Comparison of ENCODE assay signal across 10 mouse cellular contexts in the genomic region with DNA sequence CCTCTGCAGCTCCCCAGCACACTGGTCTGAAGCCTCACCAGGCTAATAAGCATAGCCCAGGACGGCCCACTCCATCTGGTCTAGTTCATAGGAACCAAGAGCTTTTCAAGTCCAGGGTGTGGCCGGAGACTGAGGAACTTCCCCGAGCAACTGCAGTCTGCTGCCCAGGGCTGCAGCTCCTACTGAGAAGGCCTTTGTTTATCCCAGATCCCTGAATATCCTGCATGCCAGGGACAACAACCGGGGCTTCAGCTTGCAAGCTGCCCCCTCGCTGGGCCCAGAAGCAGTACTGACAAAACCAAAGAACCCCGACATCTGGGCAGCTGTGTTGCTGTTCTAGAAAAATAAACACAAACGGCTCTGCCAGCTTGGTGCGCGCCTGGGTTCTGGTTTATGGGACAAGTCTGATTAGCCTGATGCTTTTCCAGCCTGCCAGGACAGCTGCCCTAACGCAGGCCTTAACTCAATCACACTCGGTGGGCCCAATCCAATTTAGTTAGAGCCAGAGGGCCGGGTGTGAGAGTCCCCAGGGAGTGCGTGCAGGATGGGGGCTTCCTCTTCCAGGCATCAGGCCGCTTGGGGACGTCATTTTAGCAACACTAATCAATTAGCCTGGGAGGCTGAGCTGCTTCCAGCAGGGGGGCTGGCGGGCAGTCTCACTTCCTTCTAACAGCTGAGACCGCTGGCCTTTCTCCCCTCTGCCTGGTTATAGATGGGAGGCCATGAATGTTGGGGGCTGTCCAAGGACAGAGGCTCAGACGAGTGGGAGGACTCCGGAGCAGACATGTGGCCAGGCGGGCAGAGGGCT. TPM values are rescaled to one million over a fixed set of nuclear protein-coding genes. Genes with fewer than 3 reads are reported as not detected.
DNase-seq lines count a peak whose midpoint lies in the region; ATAC-seq and TF ChIP-seq lines count a peak whose summit lies in the region.
"Had no signal": no experiment of that assay in that cellular context is flagged by ENCODE, and none has a peak within 500 bp of the region (broad histone marks: within the 10 kb centered on the region; RNA-seq: fewer than 3 reads in every experiment).

No protein-coding gene starts in this region.

- no peaks in the 10 kb centered on the region for H3K27me3 ChIP-seq in embryonic facial prominence, embryonic 12.5 days
- no peaks in the 10 kb centered on the region for H3K27me3 ChIP-seq in heart, embryonic 11.5 days (ENCODE audit: control insufficient read depth, insufficient read depth, low read length)
- no peaks in the 10 kb centered on the region for H3K27me3 ChIP-seq in kidney, embryonic 14.5 days (ENCODE audit: control insufficient read depth, insufficient read depth, low read length)
- no peaks in the 10 kb centered on the region for H3K27me3 ChIP-seq in stomach, embryonic 15.5 days (replicated peaks)
- H3K27me3 ChIP-seq: Patski had no signal

- no peaks in the 10 kb centered on the region for H3K9me3 ChIP-seq in embryonic facial prominence, embryonic 12.5 days
- H3K9me3 ChIP-seq in heart, embryonic 11.5 days (replicated peaks; ENCODE audit: control insufficient read depth, low read length), result no peaks in the 10 kb centered on the region
- H3K9me3 ChIP-seq in kidney, embryonic 14.5 days (ENCODE audit: control insufficient read depth, low read length), result no peaks in the 10 kb centered on the region
- no peaks in the 10 kb centered on the region for H3K9me3 ChIP-seq in stomach, embryonic 15.5 days

- DNase-seq in layer of hippocampus, adult 2 months (ENCODE audit: low spot score in 2 of 2), result no peak
- no peak for DNase-seq in layer of hippocampus, postnatal 25 days (ENCODE audit: extremely low spot score in 1 of 2, low spot score in 1 of 2)
- DNase-seq in lung, postnatal 36 days, result peak; percentile 77
- no peak for DNase-seq in layer of hippocampus, adult 9-11 months

- peak; percentile 22; the same call in 1 of the 2 replicates for TF ChIP-seq CTCF in layer of hippocampus, adult 2 months (conservative IDR thresholded peaks at IDR 0.05)

- WGBS in embryonic facial prominence, embryonic 12.5 days, result 9% methylated on average over 20 of the region's 20 CpGs
- 16% methylated on average over 20 of the region's 20 CpGs for WGBS in heart, embryonic 11.5 days (ENCODE audit: insufficient replicate concordance)
- WGBS in kidney, embryonic 14.5 days, result 13% methylated on average over 20 of the region's 20 CpGs
- 22% methylated on average over 20 of the region's 20 CpGs for WGBS in stomach, embryonic 15.5 days

- peaks cover 60% of the 10 kb centered on the region for H3K4me1 ChIP-seq in embryonic facial prominence, embryonic 12.5 days
- peaks cover 52% of the 10 kb centered on the region for H3K4me1 ChIP-seq in heart, embryonic 11.5 days (ENCODE audit: control insufficient read depth, insufficient read depth, low read length)
- peaks cover 44% of the 10 kb centered on the region for H3K4me1 ChIP-seq in kidney, embryonic 14.5 days (ENCODE audit: control insufficient read depth, insufficient read depth, low read length)
- H3K4me1 ChIP-seq in stomach, embryonic 15.5 days, result peaks cover 52% of the 10 kb centered on the region

- H3K4me2 ChIP-seq in embryonic facial prominence, embryonic 12.5 days (replicated peaks), result peak overlapping the region; percentile 18
- H3K4me2 ChIP-seq in heart, embryonic 11.5 days, result peak overlapping the region; percentile 35; the same call in 1 of the 2 replicates
- H3K4me2 ChIP-seq in kidney, embryonic 14.5 days (replicated peaks; ENCODE audit: low read depth, low read length), result no peak overlapping the region
- H3K4me2 ChIP-seq in stomach, embryonic 15.5 days, result peak overlapping the region; percentile 25; the same call in 1 of the 2 replicates

- peak overlapping the region; percentile 83 for H3K27ac ChIP-seq in layer of hippocampus, adult 2 months
- peak overlapping the region; percentile 94 for H3K27ac ChIP-seq in embryonic facial prominence, embryonic 12.5 days
- H3K27ac ChIP-seq in heart, embryonic 11.5 days (ENCODE audit: low read depth, low read length), result peak overlapping the region; percentile 77
- peak overlapping the region; percentile 89 for H3K27ac ChIP-seq in kidney, embryonic 14.5 days (ENCODE audit: low read depth, low read length)
- peak overlapping the region; percentile 92 for H3K27ac ChIP-seq in stomach, embryonic 15.5 days
- H3K27ac ChIP-seq: macrophage had no signal

- H3K4me3 ChIP-seq in layer of hippocampus, adult 2 months, result no peak overlapping the region
- no peak overlapping the region for H3K4me3 ChIP-seq in embryonic facial prominence, embryonic 12.5 days
- H3K4me3 ChIP-seq in heart, embryonic 11.5 days (ENCODE audit: low read depth, low read length), result no peak overlapping the region
- no peak overlapping the region for H3K4me3 ChIP-seq in kidney, embryonic 14.5 days (ENCODE audit: low read length)
- no peak overlapping the region for H3K4me3 ChIP-seq in stomach, embryonic 15.5 days (replicated peaks)

- H3K36me3 ChIP-seq in embryonic facial prominence, embryonic 12.5 days, result no peaks in the 10 kb centered on the region
- H3K36me3 ChIP-seq in heart, embryonic 11.5 days (ENCODE audit: control insufficient read depth, insufficient read depth, low read length), result no peaks in the 10 kb centered on the region
- H3K36me3 ChIP-seq in kidney, embryonic 14.5 days (ENCODE audit: control insufficient read depth, insufficient read depth, low read length), result peaks cover 4% of the 10 kb centered on the region; the same call in 1 of the 2 replicates
- no peaks in the 10 kb centered on the region for H3K36me3 ChIP-seq in stomach, embryonic 15.5 days

- H3K9ac ChIP-seq in embryonic facial prominence, embryonic 12.5 days, result peak overlapping the region; percentile 29; the same call in 1 of the 2 replicates
- peak overlapping the region; percentile 56; the same call in 1 of the 2 replicates for H3K9ac ChIP-seq in heart, embryonic 11.5 days (ENCODE audit: low read depth, low read length)
- H3K9ac ChIP-seq in kidney, embryonic 14.5 days (ENCODE audit: low read depth, low read length), result peak overlapping the region; percentile 37; the same call in 1 of the 2 replicates
- no peak overlapping the region for H3K9ac ChIP-seq in stomach, embryonic 15.5 days

- ATAC-seq in embryonic facial prominence, embryonic 12.5 days (ENCODE audit: insufficient number of reproducible peaks, insufficient read depth, low FRiP score, low TSS enrichment), result no peak
- ATAC-seq in heart, embryonic 11.5 days (replicated peaks; ENCODE audit: insufficient number of reproducible peaks, low FRiP score, low TSS enrichment), result no peak
- peak; percentile 55 for ATAC-seq in kidney, embryonic 14.5 days (ENCODE audit: low FRiP score, low TSS enrichment)
- ATAC-seq in stomach, embryonic 15.5 days (ENCODE audit: insufficient read depth, low FRiP score, low read depth), result peak; percentile 36
- ATAC-seq: Patski had no signal

RNA-seq across cellular contexts. Expression of a gene that starts 13.6 kb away (rescaled TPM):
- total RNA-seq in layer of hippocampus, adult 2 months (2021), result 10 to 100 TPM; 20.0 to 23.4 TPM
- total RNA-seq in layer of hippocampus, postnatal 25 days (2021), result 10 to 100 TPM; 16.8 to 21.2 TPM
- 31.7 and 34.1 TPM in 2 replicates for polyA plus RNA-seq in embryonic facial prominence, embryonic 12.5 days (2016; fragmentation: Nextera tagmentation; extraction: Ambion mirVana)
- 15.9 and 16.1 TPM in 2 replicates for polyA plus RNA-seq in heart, embryonic 11.5 days (2014; fragmentation: Nextera tagmentation; extraction: Ambion mirVana)
- polyA plus RNA-seq in kidney, embryonic 14.5 days (2014; fragmentation: Nextera tagmentation; extraction: Ambion mirVana), result 11.1 and 16.0 TPM in 2 replicates
- 23.0 and 25.7 TPM in 2 replicates for polyA plus RNA-seq in stomach, embryonic 15.5 days (2015; fragmentation: Nextera tagmentation; extraction: Ambion mirVana)
- polyA plus RNA-seq: macrophage had no signal

RNA-seq across cellular contexts. Expression of a gene that starts 28.8 kb away (rescaled TPM):
- 10 to 100 TPM; 23.0 to 26.8 TPM for total RNA-seq in layer of hippocampus, adult 2 months (2021)
- total RNA-seq in layer of hippocampus, postnatal 25 days (2021), result 10 to 100 TPM; 23.8 to 29.5 TPM
- 63.7 and 71.2 TPM in 2 replicates for polyA plus RNA-seq in embryonic facial prominence, embryonic 12.5 days (2016; fragmentation: Nextera tagmentation; extraction: Ambion mirVana)
- polyA plus RNA-seq in heart, embryonic 11.5 days (2014; fragmentation: Nextera tagmentation; extraction: Ambion mirVana), result 58.5 and 60.4 TPM in 2 replicates
- 56.5 and 64.6 TPM in 2 replicates for polyA plus RNA-seq in kidney, embryonic 14.5 days (2014; fragmentation: Nextera tagmentation; extraction: Ambion mirVana)
- 57.9 and 61.3 TPM in 2 replicates for polyA plus RNA-seq in stomach, embryonic 15.5 days (2015; fragmentation: Nextera tagmentation; extraction: Ambion mirVana)

RNA-seq across cellular contexts. Expression of a gene that starts 29.0 kb away (rescaled TPM):
- 10 to 100 TPM; 26.2 to 32.2 TPM for total RNA-seq in layer of hippocampus, adult 2 months (2021)
- total RNA-seq in layer of hippocampus, postnatal 25 days (2021), result 10 to 100 TPM; 30.3 TPM
- 79.2 and 80.5 TPM in 2 replicates for polyA plus RNA-seq in embryonic facial prominence, embryonic 12.5 days (2016; fragmentation: Nextera tagmentation; extraction: Ambion mirVana)
- polyA plus RNA-seq in heart, embryonic 11.5 days (2014; fragmentation: Nextera tagmentation; extraction: Ambion mirVana), result 83.2 and 89.0 TPM in 2 replicates
- polyA plus RNA-seq in kidney, embryonic 14.5 days (2014; fragmentation: Nextera tagmentation; extraction: Ambion mirVana), result 68.6 and 72.7 TPM in 2 replicates
- 71.1 and 76.3 TPM in 2 replicates for polyA plus RNA-seq in stomach, embryonic 15.5 days (2015; fragmentation: Nextera tagmentation; extraction: Ambion mirVana)

RNA-seq across cellular contexts. Expression of a gene that starts 38.0 kb away (rescaled TPM):
- total RNA-seq in layer of hippocampus, adult 2 months (2021), result 10 to 100 TPM; 41.0 to 41.6 TPM
- total RNA-seq in layer of hippocampus, postnatal 25 days (2021), result 10 to 100 TPM; 35.8 to 49.4 TPM
- polyA plus RNA-seq in embryonic facial prominence, embryonic 12.5 days (2016; fragmentation: Nextera tagmentation; extraction: Ambion mirVana), result 47.8 and 51.2 TPM in 2 replicates
- polyA plus RNA-seq in heart, embryonic 11.5 days (2014; fragmentation: Nextera tagmentation; extraction: Ambion mirVana), result 29.3 and 35.8 TPM in 2 replicates
- 24.9 and 35.0 TPM in 2 replicates for polyA plus RNA-seq in kidney, embryonic 14.5 days (2014; fragmentation: Nextera tagmentation; extraction: Ambion mirVana)
- polyA plus RNA-seq in stomach, embryonic 15.5 days (2015; fragmentation: Nextera tagmentation; extraction: Ambion mirVana), result 33.3 and 33.7 TPM in 2 replicates

RNA-seq across cellular contexts. Expression of a gene that starts 38.6 kb away (rescaled TPM):
- total RNA-seq in layer of hippocampus, adult 2 months (2021), result 100 to 1,000 TPM; 163 to 180 TPM
- total RNA-seq in layer of hippocampus, postnatal 25 days (2021), result 100 to 1,000 TPM; 156 to 162 TPM
- polyA plus RNA-seq in embryonic facial prominence, embryonic 12.5 days (2016; fragmentation: Nextera tagmentation; extraction: Ambion mirVana), result 915 and 968 TPM in 2 replicates
- 577 and 621 TPM in 2 replicates for polyA plus RNA-seq in heart, embryonic 11.5 days (2014; fragmentation: Nextera tagmentation; extraction: Ambion mirVana)
- polyA plus RNA-seq in kidney, embryonic 14.5 days (2014; fragmentation: Nextera tagmentation; extraction: Ambion mirVana), result 981 and 1,041 TPM in 2 replicates
- polyA plus RNA-seq in stomach, embryonic 15.5 days (2015; fragmentation: Nextera tagmentation; extraction: Ambion mirVana), result 728 and 781 TPM in 2 replicates

Comparison
In these comparisons a context has a peak if more than half of its experiments do, and no peak if none do; other contexts are left out.
1. ATAC-seq: peak in kidney, embryonic 14.5 days (single experiment) and stomach, embryonic 15.5 days (single experiment); none in embryonic facial prominence, embryonic 12.5 days (single experiment) and heart, embryonic 11.5 days (single experiment).
2. Peak in every context shown above with its lines, with median percentiles within 50 percentile points of each other: H3K27ac ChIP-seq.